Mouse (Mus musculus) yolk sac, embryonic 10.5 days (tissue): Measurements from ENCODE around the gene Ccdc159.
A peak's percentile ranks its signal among the peaks of the same experiment; 100 is the strongest.

Source experiments
- DNase-seq: peaks from one replicate; pipeline ENCODE4 v3.0.0-alpha.2; 2017; ENCODE audit warnings: low spot score

Ccdc159 gene

GRCm38 (mm10) chr9:21935466-21936131 is 8.3 kb downstream of the Ccdc159 start:
- no peak for DNase-seq

DNA sequence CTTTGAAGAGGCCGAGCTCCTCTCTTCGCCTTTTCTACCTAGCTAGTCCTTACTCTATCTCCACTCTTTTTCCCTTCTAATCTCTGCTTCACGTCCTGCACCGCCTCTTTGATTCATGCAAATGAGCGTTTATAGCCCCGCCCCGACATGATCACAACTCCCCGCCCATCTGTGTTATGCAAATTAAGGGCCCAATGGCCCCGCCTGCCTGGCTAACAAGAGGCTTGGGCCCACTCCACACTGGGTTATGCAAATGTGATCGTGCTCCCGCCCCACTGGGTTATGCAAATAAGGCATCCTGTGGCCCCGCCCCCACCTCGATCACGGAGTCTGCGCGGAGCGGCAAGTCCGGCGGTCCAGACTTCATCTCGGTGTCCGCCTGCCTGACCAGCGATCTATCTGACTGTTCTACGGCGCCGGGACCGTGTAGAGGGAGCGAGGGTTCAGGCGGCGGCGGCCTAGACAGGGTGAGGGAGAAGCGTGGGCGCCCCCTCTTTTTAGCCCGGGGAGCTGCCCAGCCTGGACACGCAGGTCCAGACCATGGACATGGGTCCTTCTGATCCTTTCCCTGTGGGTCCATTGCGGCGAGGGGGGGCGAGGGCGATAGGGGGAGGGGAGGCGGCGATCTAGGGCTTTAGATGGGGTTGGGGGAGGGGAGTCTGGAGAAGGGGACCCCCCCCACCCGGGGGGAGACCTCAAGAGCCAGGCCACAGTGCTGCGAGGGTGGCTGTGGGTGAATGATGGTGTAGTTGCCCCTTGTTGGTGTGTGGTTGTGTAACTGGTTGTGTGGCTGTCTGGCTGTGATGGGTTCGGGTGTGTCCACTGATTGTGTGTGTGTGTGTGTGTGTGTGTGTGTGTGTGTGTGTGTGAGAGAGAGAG is 9.7 kb downstream of the Ccdc159 start, which contains the start of gene Plppr2:
Plppr2 (plus strand) TSS at position 342 of the 879 bp plus-strand sequence.
- peak; percentile 96 for DNase-seq

DNA sequence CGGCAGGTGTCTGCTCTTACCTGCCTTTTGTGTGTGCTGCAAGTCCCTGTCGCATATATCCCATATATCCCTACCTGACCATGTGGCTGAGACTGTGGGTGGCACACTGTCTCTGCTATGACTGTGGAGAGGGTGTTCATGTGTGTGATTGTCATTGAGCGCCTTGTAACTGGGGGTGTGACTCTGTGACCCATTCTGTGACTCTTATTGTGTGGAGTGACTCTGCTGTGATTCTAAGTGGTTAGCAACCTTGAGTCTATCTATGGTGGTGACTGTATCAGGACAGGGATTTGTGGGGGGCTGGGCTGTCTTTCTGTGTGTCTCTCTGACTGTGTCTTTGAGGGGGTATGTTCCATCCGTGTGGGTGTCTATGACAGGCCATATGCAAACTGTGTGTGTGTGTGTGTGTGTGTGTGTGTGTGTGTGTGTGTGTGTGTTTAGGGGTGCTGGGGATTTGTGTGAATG is 10.5 kb downstream of the Ccdc159 start:
- DNase-seq: no peak

DNA sequence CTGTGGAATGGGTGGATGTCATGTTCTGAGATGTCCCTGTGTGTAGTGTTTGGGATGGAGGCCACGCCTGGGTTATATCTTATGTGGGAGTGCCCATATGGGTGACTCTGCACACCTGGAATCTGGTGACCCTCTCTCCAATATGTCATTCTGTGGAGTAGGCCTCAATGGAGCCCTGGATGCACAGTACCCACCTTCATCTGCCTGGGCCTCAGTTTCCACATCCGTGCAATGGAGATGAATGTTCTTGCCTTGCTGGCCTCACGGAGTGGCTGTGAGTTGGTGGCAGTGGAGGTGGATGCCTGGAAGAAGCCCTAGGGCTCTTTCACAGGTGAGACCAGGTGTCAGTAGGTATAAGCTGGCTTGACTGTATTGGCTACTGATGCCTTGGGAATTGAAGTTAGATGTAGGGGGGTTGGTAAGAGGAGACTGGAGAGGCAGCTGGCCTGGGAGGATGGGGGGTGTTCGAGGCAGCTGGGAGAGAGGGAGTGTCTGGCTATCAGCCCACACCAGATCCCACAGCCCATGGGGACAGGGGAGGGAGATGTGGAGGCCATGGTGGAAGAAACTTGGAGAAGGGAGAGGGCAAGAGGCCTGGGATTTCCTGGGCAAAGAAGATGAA is 11.1 kb downstream of the Ccdc159 start:
- no peak for DNase-seq

- DNase-seq: no peak
Measured at GRCm38 (mm10) chr9:21943046-21943445, 15.8 kb downstream of the Ccdc159 start.

DNA sequence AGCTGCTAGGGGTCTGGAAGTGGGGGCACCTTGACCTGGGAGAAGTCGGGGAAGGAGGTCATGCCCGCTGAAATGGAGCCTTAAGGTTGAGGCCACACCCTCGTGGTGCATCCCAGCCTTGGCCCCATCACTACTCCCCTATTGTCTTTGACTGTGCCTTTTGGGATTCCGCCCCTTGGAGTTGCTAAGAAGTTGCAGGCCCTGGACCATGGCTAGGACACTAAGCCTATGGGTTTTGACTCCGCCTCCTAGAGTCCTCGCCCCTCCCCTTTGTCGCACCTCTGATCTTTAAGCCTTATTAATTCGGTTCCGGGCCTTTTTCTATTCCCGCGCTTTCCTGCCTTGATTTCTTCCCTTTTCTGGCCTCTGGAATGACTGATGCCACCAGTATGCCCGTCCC is 16.4 kb downstream of the Ccdc159 start:
- DNase-seq: no peak

- no peak for DNase-seq
Measured at GRCm38 (mm10) chr9:21944267-21944666, 17.0 kb downstream of the Ccdc159 start.

DNA sequence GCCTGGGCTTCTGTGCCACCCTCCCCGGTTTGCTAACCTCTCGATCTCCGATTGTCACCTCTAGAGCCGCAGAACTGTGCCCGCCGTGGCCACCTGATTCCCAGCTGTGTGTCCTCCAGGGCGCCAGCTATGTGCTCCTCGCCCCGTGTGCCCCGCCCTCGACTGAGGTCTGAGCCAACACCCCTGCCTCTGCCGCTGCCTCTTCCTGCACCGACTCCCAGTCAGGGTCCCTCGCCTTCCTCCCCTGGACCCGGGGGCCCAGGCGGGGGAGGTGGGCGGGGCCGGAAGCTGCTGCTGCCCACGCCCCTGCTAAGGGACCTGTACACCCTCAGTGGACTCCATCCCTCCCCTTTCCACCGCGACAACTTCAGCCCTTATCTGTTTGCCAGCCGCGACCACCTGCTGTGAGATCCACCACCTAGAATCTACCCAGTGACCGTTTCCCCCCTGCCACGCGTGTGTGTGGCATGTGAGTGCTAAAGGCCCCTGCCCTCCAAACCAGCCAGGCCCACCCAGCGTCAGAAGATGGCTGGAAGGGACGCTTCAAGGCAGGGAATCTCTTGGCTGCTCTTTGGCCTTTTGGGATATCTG is 20.4 kb downstream of the Ccdc159 start:
- no peak for DNase-seq

DNA sequence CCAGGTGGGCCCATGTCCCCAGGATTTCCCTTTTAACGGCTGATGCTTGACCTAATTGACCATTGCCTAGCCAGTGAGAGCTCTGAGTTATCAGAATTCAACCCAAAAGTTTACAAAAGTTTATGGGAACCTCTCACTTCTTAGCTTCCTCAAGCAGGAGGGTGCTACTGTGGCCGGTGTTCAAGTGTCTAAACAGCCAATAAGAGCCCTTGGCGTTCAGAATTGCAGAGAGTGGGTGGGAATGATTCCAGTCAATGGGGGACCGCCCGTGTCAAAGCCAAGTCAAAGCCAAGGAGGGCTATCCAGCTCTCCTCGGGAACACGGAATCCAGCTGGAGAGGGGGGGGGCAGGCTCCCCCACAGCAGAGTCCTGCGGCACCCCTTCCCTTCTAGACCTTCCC is 20.9 kb downstream of the Ccdc159 start:
- DNase-seq: no peak

- DNase-seq: no peak
Measured at GRCm38 (mm10) chr9:21948790-21949189, 21.5 kb downstream of the Ccdc159 start.

- peak; percentile 66 for DNase-seq
Measured at GRCm38 (mm10) chr9:21950322-21950721, 23.1 kb downstream of the Ccdc159 start.

DNA sequence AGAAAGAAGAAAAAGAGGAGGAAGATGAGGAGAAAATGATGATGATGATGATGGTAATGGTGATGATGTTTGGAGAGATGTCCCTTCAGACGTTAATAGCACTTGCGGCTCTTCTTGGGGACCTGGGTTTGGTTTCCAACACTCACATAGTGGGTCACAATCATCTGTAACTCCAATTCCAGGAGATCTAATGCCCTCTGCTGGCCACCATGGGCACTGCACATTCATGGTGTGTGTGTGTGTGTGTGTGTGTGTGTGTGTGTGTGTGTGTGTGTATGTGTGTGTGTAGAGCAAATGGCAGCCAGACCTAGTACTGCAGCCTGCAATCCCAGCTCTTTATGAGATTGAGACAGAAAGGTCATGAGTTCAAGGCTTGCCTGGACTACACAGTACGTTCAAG is 24.7 kb downstream of the Ccdc159 start:
- DNase-seq: no peak

DNA sequence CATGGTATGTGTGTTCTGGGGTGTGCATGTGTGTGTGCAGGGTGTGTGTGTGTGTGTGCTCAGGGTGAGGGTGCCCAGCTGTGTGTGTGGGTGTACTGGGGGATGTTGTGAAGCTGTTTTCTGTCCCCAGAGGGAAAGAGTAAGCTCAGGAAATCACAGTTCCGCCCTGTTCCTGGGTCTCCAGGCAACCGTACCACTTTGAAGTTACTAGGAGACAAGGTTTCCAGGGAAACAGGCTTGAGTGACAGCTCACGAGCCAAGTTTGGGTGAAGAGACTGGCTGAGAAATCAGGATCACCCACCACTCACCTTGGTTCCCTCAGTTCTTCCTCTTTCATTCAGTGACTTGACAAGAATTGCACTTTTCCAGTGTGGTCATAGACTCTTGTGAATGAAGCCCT is 26.3 kb downstream of the Ccdc159 start:
- DNase-seq: no peak

DNA sequence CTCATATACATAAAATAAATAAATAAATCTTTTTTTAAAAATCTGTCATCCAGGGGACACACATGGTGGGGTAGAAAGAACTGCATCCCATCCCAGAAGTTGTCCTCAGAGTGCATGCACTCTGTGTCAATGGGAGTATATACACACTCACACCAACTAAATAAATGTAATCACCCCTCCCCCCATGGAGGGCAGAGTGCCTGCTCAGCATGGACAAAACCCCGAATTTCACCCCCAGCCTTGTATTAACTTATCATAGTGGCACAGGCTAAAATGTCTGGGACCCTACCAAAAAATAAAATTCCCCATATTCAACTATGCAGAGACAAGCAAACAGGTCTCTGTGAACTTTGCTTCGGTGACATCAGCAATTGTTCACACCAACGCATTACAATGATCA is 27.4 kb downstream of the Ccdc159 start:
- DNase-seq: no peak

- no peak for DNase-seq
Measured at GRCm38 (mm10) chr9:21955225-21955569, 27.9 kb downstream of the Ccdc159 start.

GRCm38 (mm10) chr9:21955570-21956281 is 28.5 kb downstream of the Ccdc159 start, which contains the start of gene Swsap1:
TSS of gene Swsap1 (plus strand) at chr9:21955755.
- peak; percentile 98 for DNase-seq

DNA sequence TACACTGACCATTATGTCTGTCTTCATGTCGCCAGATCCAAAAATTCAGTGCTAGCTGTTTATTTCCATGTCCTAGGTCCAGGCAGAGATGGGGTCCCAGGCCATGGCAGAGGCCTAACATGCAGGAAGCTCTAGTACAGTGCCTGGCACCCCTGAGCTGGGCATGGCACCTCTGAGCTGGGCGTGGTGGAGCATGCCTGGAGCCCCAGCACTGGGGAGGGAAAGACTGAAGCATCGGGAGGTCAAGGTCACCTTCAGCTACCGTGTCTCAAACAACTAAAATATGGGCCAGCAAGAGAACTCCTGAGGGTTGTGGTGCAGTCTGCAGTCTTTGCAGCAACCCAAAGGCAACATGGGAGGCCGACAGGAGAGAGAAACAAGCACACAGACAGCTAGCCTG is 31.1 kb downstream of the Ccdc159 start:
- no peak for DNase-seq

- DNase-seq: no peak
Measured at GRCm38 (mm10) chr9:21959244-21959643, 32.0 kb downstream of the Ccdc159 start.

GRCm38 (mm10) chr9:21960135-21960534 is 32.9 kb downstream of the Ccdc159 start:
- DNase-seq: no peak

DNA sequence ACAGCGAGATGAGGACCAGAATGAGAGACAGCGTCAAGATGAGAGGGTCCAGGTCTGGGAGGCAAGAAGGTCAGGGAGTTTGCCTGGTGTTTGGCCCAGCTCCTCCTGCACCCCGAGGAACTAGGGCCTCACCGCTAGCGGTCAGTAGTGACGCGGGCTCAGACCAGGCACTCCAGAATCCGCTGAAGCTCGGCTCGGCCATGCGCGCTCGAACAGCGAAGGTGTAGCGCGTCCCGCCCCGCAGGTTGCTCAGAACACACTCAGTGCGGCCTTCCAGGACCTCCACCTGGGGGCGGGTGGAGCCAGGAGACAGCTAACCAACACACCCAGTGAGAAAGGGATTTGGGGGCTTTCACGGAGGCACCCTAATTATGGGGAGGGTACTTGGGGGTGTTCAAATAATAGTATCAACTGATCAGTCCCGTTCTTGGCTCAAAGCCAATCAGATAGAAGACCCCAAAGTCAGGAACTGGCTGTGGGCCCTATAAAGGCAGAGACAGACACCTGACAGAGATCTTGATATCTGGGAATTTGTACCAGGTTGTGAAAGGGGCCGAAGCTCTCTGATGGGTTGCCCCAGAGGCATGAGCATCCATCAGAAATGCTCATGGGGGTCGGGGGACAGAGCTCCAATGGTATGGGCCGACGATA is 33.4 kb downstream of the Ccdc159 start:
- DNase-seq: peak; percentile 41

GRCm38 (mm10) chr9:21961366-21961980 is 34.2 kb downstream of the Ccdc159 start:
- DNase-seq: no peak
